Mouse (Mus musculus): Measurements from ENCODE around the gene Gtf2f2.

The Gtf2f2 gene

DNA sequence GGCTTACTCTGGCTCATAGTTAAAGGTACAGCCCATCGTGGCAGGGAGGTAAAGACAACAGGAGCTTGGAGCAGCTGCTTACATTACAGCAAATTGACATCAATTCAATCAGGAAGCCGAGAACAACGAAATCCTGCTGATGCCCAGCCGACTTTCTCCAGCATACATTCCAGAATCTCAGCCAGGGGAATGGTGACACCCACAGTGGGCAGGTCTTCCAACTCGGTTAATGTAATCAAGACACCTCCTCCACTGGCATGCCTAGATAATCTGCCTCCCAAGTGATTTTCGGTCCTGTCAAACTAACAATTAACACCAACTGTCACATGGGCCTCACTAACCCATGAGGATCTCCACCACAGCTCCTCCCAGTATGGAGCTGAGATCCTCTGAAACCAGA, 148.0 kb downstream of the Gtf2f2 start:
- DNase-seq: no peak

DNA sequence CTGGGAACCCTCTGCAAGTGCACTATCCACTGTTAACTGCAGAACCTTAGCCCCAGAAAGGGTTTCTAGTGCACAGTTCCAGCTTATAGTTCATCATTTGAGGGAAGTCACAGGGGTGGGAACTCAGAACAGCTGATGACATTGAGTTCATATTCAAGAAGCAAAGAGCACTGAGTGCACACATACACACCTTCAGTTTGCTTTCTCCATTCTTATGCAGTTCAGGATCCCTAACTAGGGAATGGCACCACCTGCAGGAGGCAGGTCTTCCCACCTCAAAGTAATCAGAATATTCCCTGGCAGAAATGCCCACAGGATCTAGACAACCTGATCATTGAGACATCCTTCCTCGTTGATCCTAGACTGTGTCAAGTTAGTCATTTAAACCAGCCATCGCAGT, 151.0 kb downstream of the Gtf2f2 start:
- no peak for DNase-seq

- DNase-seq: no peak
These were observed 152.5 kb downstream of the Gtf2f2 start for GRCm38 (mm10) chr14:75858181-75858580.

DNA sequence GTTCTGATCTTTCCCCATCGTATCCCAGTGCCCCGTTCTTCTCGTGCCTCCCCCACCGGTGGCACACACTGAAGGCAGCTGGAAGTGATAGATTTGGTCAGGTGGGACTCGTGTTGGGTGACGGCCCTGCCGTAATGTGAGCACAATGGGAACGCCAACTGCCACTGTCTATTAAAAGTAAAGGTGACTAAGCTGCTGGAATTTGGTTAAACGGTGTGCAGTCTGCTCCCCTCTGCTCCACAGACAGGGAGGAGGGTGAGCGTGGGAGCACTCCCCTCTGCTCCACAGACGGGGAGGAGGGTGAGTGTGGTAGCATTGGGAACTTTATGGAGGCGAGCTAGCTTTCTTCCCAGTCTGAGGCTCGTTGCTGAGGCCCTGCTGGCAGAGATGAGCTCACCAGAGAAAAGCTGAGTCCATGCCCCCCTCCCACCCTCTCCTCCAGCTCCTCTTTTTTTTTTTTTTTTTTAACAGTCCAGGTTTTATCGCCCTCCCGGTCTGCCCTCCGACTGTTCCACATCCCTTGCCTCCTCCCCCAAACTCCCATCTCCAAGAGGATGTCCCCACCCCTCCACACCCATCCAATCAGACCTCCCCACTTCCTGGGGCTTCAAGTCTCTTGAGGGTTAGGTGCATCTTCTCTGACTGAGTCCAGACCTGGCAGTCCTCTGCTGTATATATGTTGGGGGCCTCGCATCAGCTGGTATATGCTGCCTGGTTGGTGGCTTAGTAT, 155.2 kb downstream of the Gtf2f2 start:
- DNase-seq: no peak

DNA sequence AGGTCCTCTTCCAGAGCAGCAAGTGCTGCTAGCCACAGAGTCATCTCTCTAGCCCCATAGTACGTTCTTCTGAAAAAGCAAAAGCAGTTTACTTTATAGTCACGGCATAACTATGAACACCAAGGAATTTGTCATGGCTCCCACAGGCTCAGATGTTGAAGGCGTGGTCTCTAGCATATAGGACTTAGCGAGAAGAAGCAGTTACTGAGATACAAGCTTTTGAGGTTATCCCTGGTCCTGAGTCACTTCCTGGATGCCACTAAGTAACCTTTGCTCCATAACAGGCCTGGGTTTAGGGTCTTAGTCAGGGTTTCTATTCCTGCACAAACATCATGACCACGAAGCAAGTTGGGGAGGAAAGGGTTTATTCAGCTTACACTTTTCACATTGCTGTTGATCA, 158.6 kb downstream of the Gtf2f2 start:
- DNase-seq: no peak

DNA sequence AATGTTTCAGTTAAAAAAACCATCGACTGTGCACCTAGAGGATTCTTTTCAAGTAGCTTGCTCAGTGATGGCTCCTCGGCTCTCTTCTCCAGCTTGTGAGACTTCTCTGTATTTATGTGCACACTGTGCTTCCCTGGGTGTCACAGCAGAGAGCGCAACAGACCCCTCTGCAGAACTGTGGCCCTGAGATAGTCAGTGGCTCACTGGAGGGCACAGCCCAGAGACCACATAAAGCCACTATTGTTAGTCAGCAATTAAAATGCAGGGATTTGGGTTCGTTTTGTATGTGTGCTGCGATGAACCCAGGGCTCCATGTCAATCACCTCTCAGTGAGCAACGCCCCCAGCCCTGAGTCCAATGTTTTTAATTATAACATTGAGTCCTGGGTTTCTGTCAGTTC, 159.8 kb downstream of the Gtf2f2 start:
- no peak for DNase-seq

DNA sequence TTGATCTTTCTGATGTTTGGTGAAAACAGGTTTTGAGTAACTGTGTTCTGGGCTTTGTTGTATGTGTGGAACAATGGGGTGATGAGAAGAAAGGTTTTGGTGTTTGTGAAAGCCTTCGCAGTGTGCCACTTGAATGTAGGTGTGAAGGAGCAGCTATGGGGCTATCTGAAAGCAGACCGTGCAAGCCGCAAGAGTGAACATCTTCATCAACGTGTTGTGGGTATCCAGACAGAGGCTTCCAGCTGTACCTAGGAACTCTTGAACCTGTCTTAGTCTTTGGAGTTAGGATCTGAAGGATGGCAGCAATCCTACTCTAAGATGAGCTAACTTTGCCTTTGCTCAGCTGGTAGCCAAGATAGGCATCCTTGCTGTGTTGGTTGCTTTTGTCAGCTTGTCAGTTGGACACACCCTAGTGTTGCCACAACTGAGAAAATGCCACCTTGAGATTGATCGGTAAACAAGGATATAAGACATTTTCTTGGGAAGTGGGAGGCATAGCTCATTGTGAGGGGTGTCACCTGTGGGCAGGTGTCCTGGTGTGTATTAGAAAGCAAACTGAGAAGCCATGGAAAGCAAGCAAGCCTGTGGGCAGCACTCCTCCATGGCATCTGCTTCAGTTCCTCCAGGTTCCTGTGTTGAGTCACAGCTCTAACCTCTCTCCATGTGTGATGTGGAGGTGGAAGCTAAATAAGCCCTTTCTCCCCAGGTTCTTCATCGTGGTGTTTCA, 160.7 kb downstream of the Gtf2f2 start:
- DNase-seq: no peak

DNA sequence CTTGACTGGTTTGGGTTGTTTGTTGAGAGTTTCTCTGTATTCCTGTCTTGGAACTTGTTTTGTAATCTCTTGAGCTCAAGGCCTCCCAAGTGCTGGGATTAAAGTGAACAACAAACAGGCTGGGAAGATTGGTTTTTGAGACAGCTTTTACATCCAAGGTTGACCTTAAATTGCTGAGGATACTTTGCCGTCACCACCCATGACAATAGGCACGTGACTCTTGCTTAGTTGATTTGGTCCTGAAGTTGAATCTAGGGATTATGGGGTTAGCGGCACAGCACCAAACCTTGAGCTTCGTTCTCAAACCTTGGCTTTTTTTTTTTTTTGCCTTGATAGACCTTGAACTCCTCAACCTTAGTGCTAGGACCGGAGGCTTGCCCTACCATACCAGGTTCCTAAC, 161.4 kb downstream of the Gtf2f2 start:
- no peak for DNase-seq

- DNase-seq: no peak
These were observed 162.2 kb downstream of the Gtf2f2 start for GRCm38 (mm10) chr14:75848482-75848881.

DNA sequence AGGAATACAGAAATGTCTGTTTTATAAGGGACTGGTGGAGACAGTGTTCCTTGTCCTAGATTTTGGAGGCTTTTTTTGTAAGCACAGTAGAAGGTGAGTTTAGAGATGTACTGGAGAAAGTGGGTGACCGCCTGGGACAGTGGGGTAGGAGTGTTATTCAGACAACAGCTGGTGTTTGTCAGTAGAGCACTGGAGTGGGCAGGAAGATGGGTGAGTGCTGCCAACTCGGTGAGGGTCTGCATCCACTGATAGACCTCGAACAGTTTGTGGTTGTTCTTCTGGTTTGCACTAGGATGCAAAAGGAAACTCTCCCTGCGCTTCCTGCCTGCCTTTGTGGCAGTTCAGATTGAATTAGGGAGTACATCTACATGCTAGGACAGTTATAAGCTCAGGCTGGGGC, 163.0 kb downstream of the Gtf2f2 start:
- no peak for DNase-seq
